Mouse (Mus musculus) midbrain, embryonic 12.5 days (tissue): Measurements from ENCODE around the gene Cnnm2. TPM values are rescaled to one million over a fixed set of nuclear protein-coding genes. Genes with fewer than 3 reads are reported as not detected.
"Not testable (repeated sequence)": the region's sequence is repeated elsewhere in the genome, so short reads cannot be mapped to it uniquely, and the experiment has no call there.

ENCODE experiments used
- ATAC-seq: fragments of 200-750 bp; cut with Nextera tagmentation; 2 replicates; pipeline ENCODE4 v1.8.0; 2017; ENCODE audit warnings: low read depth, moderate TSS enrichment, moderate library complexity; ENCODE audit not compliant: low FRiP score
- H3K27ac ChIP-seq: fragments of 300-500 bp; sonication (generic); replicated peaks from 2 replicates; pipeline ENCODE4 v1.5.1; 2016; ENCODE audit warnings: mild to moderate bottlenecking
- H3K27me3 ChIP-seq: fragments of 300-500 bp; sonication (generic); 2 replicates; pipeline ENCODE4 v1.6.1; 2016; ENCODE audit warnings: mild to moderate bottlenecking
- H3K36me3 ChIP-seq: fragments of 300-500 bp; sonication (generic); 2 replicates; pipeline ENCODE4 v1.6.1; 2016
- H3K4me1 ChIP-seq: fragments of 300-500 bp; sonication (generic); 2 replicates; pipeline ENCODE4 v1.6.1; 2016
- H3K4me2 ChIP-seq: fragments of 300-500 bp; sonication (generic); replicated peaks from 2 replicates; pipeline ENCODE4 v1.6.1; 2016; ENCODE audit warnings: mild to moderate bottlenecking, moderate library complexity
- H3K4me3 ChIP-seq: fragments of 300-500 bp; sonication (generic); 2 replicates; pipeline ENCODE4 v1.5.1; 2016; ENCODE audit warnings: mild to moderate bottlenecking
- H3K9ac ChIP-seq: fragments of 300-500 bp; sonication (generic); replicated peaks from 2 replicates; pipeline ENCODE4 v1.6.1; 2016; ENCODE audit warnings: mild to moderate bottlenecking, moderate library complexity
- H3K9me3 ChIP-seq: fragments of 300-500 bp; sonication (generic); 2 replicates; pipeline ENCODE4 v1.6.1; 2016; ENCODE audit warnings: mild to moderate bottlenecking
- WGBS: fragments of 180-500 bp; shearing (Covaris S2); methylation state at CpG from one replicate; pipeline ENCODE4 v1.1.7; 2016; 5-methylcytosine and 5-hydroxymethylcytosine counted together
- polyA plus RNA-seq: library from polyadenylated mRNA; unstranded; fragments of >200 nt; fragmentation: Nextera tagmentation; extraction: Ambion mirVana; gene quantifications from 2 replicates; pipeline ENCODE4 v1.2.1, GENCODE M21; 2016

The Cnnm2 gene
- 7.2 and 9.2 TPM in 2 replicates for polyA plus RNA-seq

GRCm38 (mm10) chr19:46761247-46761946 lies at the start of gene Cnnm2:
Cnnm2 (plus strand) TSS chr19:46761596.
- Histone ChIP-seq H3K4me1 (peaks cover 29% of the 10 kb centered on the region), H3K4me3 (peak within 1 kb of the TSS; percentile 67), H3K27me3 (peaks cover 40% of the 10 kb centered on the region), H3K27ac (peak within 1 kb of the TSS; percentile 86), H3K4me2 (peak within 1 kb of the TSS; percentile 96), H3K9ac (peak within 1 kb of the TSS; percentile 76), H3K36me3 (no peaks in the 10 kb centered on the region), H3K9me3 (no peaks in the 10 kb centered on the region)
- under 1% methylated on average over 55 of the region's 59 CpGs for WGBS
- peak; percentile 96 for ATAC-seq

DNA sequence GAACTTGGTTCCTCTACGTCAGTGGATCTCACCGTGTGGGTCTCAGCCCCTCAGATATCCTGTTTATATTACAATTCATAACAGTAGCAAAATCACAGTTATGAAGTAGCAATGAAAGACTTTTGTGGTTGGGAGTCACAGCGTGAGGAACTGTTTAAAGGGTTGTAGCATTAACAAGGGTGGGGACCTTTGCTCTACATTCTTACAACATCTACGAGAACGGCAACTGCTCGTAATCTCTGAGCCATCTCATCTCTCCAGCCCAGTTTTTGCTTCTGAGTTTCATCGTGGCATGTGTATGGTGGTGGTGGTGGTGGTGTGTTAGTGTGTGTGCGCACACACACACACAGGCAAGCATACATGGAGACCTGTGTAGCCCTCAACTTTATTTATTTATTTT lies 47.2 kb upstream of the Cnnm2 start:
- Histone ChIP-seq H3K9me3 (0 out of 2 replicates have a peak, but pooled peaks cover 5% of the 10 kb centered on the region), H3K4me1 (no peaks in the 10 kb centered on the region), H3K9ac (no peak overlapping the region), H3K27me3 (no peaks in the 10 kb centered on the region), H3K36me3 (peaks cover 6% of the 10 kb centered on the region; the same call in 1 of the 2 replicates), H3K4me2 (no peak overlapping the region), H3K27ac (no peak overlapping the region), H3K4me3 (no peak overlapping the region)
- ATAC-seq = no peak
- 94% methylated on average over 8 of the region's 8 CpGs for WGBS

GRCm38 (mm10) chr19:46715016-46715415 lies 46.4 kb upstream of the Cnnm2 start:
- no peak overlapping the region for H3K27ac ChIP-seq
- 92% methylated on average over 8 of the region's 8 CpGs for WGBS
- H3K4me1 ChIP-seq = no peaks in the 10 kb centered on the region
- no peak overlapping the region for H3K9ac ChIP-seq
- H3K36me3 ChIP-seq = peaks cover 6% of the 10 kb centered on the region; the same call in 1 of the 2 replicates
- no peaks in the 10 kb centered on the region for H3K27me3 ChIP-seq
- no peak overlapping the region for H3K4me3 ChIP-seq
- no peak overlapping the region for H3K4me2 ChIP-seq
- 0 out of 2 replicates have a peak, but pooled peaks cover 5% of the 10 kb centered on the region for H3K9me3 ChIP-seq
- ATAC-seq = no peak

DNA sequence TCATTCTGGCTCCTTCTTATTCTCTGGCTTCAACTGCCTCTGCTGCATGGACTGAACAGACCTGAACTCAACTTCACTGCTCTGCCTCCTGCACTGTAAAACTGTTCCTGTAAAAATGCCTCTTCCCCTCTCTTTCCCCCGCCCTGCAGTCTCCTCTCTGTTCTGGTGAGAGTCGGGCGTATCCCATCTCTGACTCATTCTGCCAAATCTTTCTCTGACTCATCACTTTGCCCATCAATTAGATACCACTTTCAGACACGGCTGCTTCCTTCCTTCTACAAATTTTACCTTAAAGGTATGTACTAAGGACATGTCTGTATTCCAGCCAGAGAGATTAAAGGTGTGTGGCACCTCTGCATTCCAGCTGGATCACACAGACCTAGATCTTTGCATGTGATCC lies 43.2 kb upstream of the Cnnm2 start:
- peaks cover 6% of the 10 kb centered on the region; the same call in 1 of the 2 replicates for H3K36me3 ChIP-seq

GRCm38 (mm10) chr19:46724411-46724810 lies 37.0 kb upstream of the Cnnm2 start:
- no peak for ATAC-seq

More for the DNA sequence above, 43.2 kb upstream of the Cnnm2 start:
- 95% methylated on average over 4 of the region's 4 CpGs for WGBS
- no peak overlapping the region for H3K4me2 ChIP-seq
- H3K27ac ChIP-seq = no peak overlapping the region
- H3K27me3 ChIP-seq = no peaks in the 10 kb centered on the region
- no peak overlapping the region for H3K9ac ChIP-seq
- 0 out of 2 replicates have a peak, but pooled peaks cover 5% of the 10 kb centered on the region for H3K9me3 ChIP-seq
- no peak for ATAC-seq
- H3K4me1 ChIP-seq = no peaks in the 10 kb centered on the region
- H3K4me3 ChIP-seq = no peak overlapping the region

DNA sequence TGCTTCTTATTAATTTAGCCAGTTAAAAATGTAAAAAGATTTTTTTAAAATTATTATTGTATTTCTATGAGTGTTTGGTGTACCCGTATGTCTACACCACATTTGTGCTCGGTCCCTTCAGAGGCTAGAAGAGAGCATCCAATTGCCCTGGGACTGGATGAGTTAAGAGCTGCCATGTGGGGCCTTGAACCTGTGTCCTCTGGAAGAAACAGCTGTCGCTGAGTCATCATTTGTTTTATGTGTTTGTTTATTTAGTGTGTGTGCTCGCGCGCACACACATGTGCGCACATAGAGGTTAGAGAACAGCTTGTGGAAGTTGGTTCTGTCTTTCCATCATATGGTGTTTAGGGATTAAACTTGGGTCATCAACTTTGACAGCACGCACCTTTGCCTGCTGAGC lies 35.3 kb upstream of the Cnnm2 start:
- H3K4me1 ChIP-seq = peaks cover 6% of the 10 kb centered on the region; the same call in 1 of the 2 replicates
- H3K27me3 ChIP-seq = no peaks in the 10 kb centered on the region
- H3K4me2 ChIP-seq = no peak overlapping the region
- H3K36me3 ChIP-seq = no peaks in the 10 kb centered on the region; the same call in 1 of the 2 replicates
- no peak overlapping the region for H3K27ac ChIP-seq
- no peak overlapping the region for H3K9ac ChIP-seq
- no peak overlapping the region for H3K4me3 ChIP-seq
- ATAC-seq = no peak
- H3K9me3 ChIP-seq = no peaks in the 10 kb centered on the region
- WGBS = 95% methylated on average over 8 of the region's 8 CpGs

More at GRCm38 (mm10) chr19:46724411-46724810, 37.0 kb upstream of the Cnnm2 start:
- H3K4me1 ChIP-seq = peaks cover 6% of the 10 kb centered on the region; the same call in 1 of the 2 replicates
- no peaks in the 10 kb centered on the region; the same call in 1 of the 2 replicates for H3K36me3 ChIP-seq
- 65% methylated on average over 11 of the region's 11 CpGs for WGBS
- no peak overlapping the region for H3K27ac ChIP-seq
- H3K4me2 ChIP-seq = no peak overlapping the region
- H3K4me3 ChIP-seq = no peak overlapping the region
- H3K27me3 ChIP-seq = no peaks in the 10 kb centered on the region
- H3K9me3 ChIP-seq = no peaks in the 10 kb centered on the region
- no peak overlapping the region for H3K9ac ChIP-seq

GRCm38 (mm10) chr19:46727140-46727736 lies 34.2 kb upstream of the Cnnm2 start:
- peak overlapping the region; percentile 42; the same call in 1 of the 2 replicates for H3K27ac ChIP-seq
- H3K36me3 ChIP-seq = no peaks in the 10 kb centered on the region
- no peaks in the 10 kb centered on the region for H3K9me3 ChIP-seq
- no peak overlapping the region for H3K9ac ChIP-seq
- no peaks in the 10 kb centered on the region for H3K27me3 ChIP-seq
- 45% methylated on average over 8 of the region's 8 CpGs for WGBS
- ATAC-seq = peak; percentile 60; the same call in 1 of the 2 replicates
- no peak overlapping the region for H3K4me3 ChIP-seq
- H3K4me2 ChIP-seq = no peak overlapping the region
- H3K4me1 ChIP-seq = peaks cover 6% of the 10 kb centered on the region; the same call in 1 of the 2 replicates

DNA sequence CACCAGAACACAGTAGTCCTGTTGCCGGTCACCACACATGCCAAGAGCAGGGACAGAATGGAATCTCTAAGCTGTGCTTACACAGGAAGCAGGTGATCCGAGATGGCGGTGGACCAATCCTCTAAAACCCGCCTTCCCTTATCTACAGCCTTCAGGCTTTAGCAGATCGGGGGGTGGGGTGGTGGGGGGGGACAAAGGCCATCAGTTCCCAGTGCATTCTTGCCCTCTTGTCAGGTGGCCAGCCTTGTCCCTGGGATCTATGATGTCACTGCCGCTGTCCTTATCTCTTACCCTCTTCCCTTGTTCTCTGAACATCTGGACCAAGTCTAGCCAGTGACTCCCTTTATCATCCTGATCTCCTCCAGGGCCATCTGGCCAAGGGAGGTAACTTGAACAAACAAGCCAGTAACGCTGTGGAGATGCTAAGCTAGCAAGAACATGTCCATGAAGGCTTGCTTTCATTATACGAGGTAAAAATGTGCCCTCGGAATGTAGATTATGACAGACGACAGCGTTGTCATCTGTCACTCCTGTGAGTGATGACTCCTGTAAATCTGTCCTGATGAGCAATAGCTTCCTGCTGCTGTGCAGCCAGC lies 33.4 kb upstream of the Cnnm2 start:
- WGBS = 84% methylated on average over 11 of the region's 11 CpGs

GRCm38 (mm10) chr19:46728909-46729308 lies 32.5 kb upstream of the Cnnm2 start:
- Histone ChIP-seq H3K9me3 (no peaks in the 10 kb centered on the region), H3K36me3 (no peaks in the 10 kb centered on the region), H3K4me2 (no peak overlapping the region), H3K27ac (no peak overlapping the region), H3K4me3 (no peak overlapping the region), H3K27me3 (no peaks in the 10 kb centered on the region), H3K9ac (no peak overlapping the region), H3K4me1 (peaks cover 6% of the 10 kb centered on the region; the same call in 1 of the 2 replicates)
- ATAC-seq = no peak
- 96% methylated on average over 3 of the region's 3 CpGs for WGBS

More for the DNA sequence above, 33.4 kb upstream of the Cnnm2 start:
- no peak for ATAC-seq
- Histone ChIP-seq H3K4me2 (no peak overlapping the region), H3K27me3 (no peaks in the 10 kb centered on the region), H3K36me3 (no peaks in the 10 kb centered on the region), H3K4me3 (no peak overlapping the region), H3K4me1 (peaks cover 6% of the 10 kb centered on the region; the same call in 1 of the 2 replicates), H3K27ac (no peak overlapping the region), H3K9ac (no peak overlapping the region), H3K9me3 (no peaks in the 10 kb centered on the region)

GRCm38 (mm10) chr19:46731351-46731750 lies 30.0 kb upstream of the Cnnm2 start:
- Histone ChIP-seq H3K4me3 (no peak overlapping the region), H3K27me3 (no peaks in the 10 kb centered on the region), H3K9ac (no peak overlapping the region), H3K27ac (no peak overlapping the region), H3K4me2 (no peak overlapping the region), H3K36me3 (no peaks in the 10 kb centered on the region), H3K4me1 (peaks cover 6% of the 10 kb centered on the region; the same call in 1 of the 2 replicates), H3K9me3 (no peaks in the 10 kb centered on the region)
- ATAC-seq = no peak
- 83% methylated on average over 10 of the region's 10 CpGs for WGBS

DNA sequence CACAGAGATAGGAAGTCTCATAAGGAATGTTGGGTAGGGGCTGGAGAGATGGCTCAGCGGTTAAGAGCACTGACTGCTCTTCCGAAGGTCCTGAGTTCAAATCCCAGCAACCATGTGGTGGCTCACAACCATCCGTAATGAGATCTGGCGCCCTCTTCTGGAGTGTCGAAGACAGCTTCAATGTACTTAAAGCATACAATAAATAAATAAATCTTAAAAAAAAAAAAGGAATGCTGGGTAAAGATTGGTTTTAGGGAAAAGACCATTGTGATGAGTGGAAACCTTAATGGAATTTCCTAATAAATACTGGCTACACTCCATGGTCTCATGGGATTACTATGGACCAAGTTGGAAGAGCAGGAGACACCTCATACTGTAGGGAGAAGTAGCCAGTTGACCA lies 28.7 kb upstream of the Cnnm2 start:
- H3K9me3 ChIP-seq, H3K4me1 ChIP-seq, ATAC-seq, H3K27ac ChIP-seq, H3K9ac ChIP-seq, H3K4me2 ChIP-seq, H3K27me3 ChIP-seq, H3K36me3 ChIP-seq, H3K4me3 ChIP-seq: not testable (repeated sequence)
- WGBS = 93% methylated on average over 5 of the region's 5 CpGs

DNA sequence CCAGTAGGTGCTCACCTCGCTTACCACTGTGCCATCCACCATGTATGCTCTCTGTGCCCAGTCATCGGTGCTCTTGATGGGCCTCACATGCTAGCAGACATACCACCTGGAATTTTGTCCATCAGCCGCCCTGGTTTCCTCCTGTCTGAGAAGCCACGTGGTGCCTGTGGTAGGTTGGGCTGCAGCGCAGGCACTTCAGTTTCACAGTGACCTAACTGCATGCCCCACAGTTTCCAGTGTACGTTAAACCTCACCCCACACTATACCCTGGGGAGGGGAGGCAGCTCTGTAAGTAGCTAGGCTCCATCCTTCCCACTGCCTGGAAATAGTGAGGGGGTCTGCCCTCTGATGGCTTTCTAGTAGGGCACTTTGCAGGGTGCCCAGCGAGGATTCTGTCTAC lies 27.8 kb upstream of the Cnnm2 start:
- no peaks in the 10 kb centered on the region for H3K36me3 ChIP-seq
- H3K27ac ChIP-seq = no peak overlapping the region
- no peaks in the 10 kb centered on the region for H3K27me3 ChIP-seq
- no peak overlapping the region for H3K4me3 ChIP-seq
- H3K9me3 ChIP-seq = no peaks in the 10 kb centered on the region
- no peaks in the 10 kb centered on the region for H3K4me1 ChIP-seq
- no peak for ATAC-seq
- H3K4me2 ChIP-seq = no peak overlapping the region
- H3K9ac ChIP-seq = no peak overlapping the region
- WGBS = 95% methylated on average over 7 of the region's 7 CpGs
